Mouse (Mus musculus) ES-Bruce4 (cell line): Measurements from ENCODE around the gene Otud7a.
"Not testable (repeated sequence)": the region's sequence is repeated elsewhere in the genome, so short reads cannot be mapped to it uniquely, and the experiment has no call there.

Experiments used
- CTCF ChIP-seq: IDR thresholded peaks from one replicate; pipeline ENCODE4 v1.8.1; 2011; ENCODE audit warnings: low read depth, low read length
- EP300 ChIP-seq: IDR thresholded peaks from 2 replicates; pipeline ENCODE4 v1.6.1; 2011; ENCODE audit warnings: low read depth, low read length; ENCODE audit not compliant: insufficient read depth
- POLR2A ChIP-seq: IDR thresholded peaks from one replicate; pipeline ENCODE4 v1.8.1; 2011; ENCODE audit warnings: low read length; ENCODE audit not compliant: insufficient read depth

DNA sequence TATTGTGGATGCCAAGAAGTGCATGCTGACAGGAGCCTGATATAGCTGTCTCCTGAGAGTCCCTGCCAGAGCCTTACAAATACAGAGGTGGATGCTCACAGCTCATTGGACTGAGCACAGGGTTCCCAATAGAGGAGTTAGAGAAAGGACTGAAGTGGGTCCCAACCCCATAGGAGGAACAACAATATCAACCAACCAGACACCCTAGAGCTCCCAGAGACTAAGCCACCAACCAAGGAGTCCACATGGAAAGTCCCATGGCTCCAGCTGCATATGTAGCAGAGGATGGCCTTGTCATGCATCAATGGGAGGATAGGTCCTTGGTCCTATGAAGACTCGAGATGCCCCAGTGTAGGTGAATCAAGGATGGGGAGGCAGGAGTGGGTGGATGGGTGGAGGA, 226.4 kb downstream of the Otud7a start:
- TF ChIP-seq CTCF, POLR2A, EP300: not testable (repeated sequence)
